Mouse (Mus musculus) right cerebral cortex, adult 18-20 months (tissue): Measurements from ENCODE around the gene Wdr18.

Source experiments
- DNase-seq: peaks from one replicate; pipeline ENCODE4 v3.0.0; 2022; ENCODE audit warnings: mixed read lengths

The Wdr18 gene

GRCm38 (mm10) chr10:79959847-79960601 is at the start of gene Wdr18:
Gene Wdr18, plus strand, starts transcription at chr10:79960152.
- peak; percentile 99 for DNase-seq

- DNase-seq: no peak
These were observed 49.4 kb upstream of the Wdr18 start, which contains the start of gene Gm26602 for GRCm38 (mm10) chr10:79910556-79910955. Gene Gm26602, plus strand, starts transcription at chr10:79910856.

- DNase-seq: no peak
These were observed 47.5 kb upstream of the Wdr18 start for GRCm38 (mm10) chr10:79912412-79912811.

GRCm38 (mm10) chr10:79914131-79914947 is 45.6 kb upstream of the Wdr18 start:
- DNase-seq: no peak

- no peak for DNase-seq
These were observed 44.9 kb upstream of the Wdr18 start for GRCm38 (mm10) chr10:79914948-79915596.

- peak; percentile 66 for DNase-seq
These were observed 43.9 kb upstream of the Wdr18 start for GRCm38 (mm10) chr10:79916081-79916480.

- peak; percentile 87 for DNase-seq
These were observed 43.0 kb upstream of the Wdr18 start, which contains the start of gene Kiss1r for GRCm38 (mm10) chr10:79916808-79917531. Gene Kiss1r, plus strand, starts transcription at chr10:79916971.

- DNase-seq: no peak
These were observed 42.3 kb upstream of the Wdr18 start for GRCm38 (mm10) chr10:79917532-79918100.

GRCm38 (mm10) chr10:79918231-79919078 is 41.5 kb upstream of the Wdr18 start:
- DNase-seq: no peak

- no peak for DNase-seq
These were observed 40.6 kb upstream of the Wdr18 start for GRCm38 (mm10) chr10:79919251-79919849.

- DNase-seq: no peak
These were observed 39.7 kb upstream of the Wdr18 start for GRCm38 (mm10) chr10:79920056-79920890.

GRCm38 (mm10) chr10:79920958-79921535 is 38.9 kb upstream of the Wdr18 start, which contains the start of gene R3hdm4:
Gene R3hdm4, minus strand, starts transcription at chr10:79921208.
- no peak for DNase-seq

GRCm38 (mm10) chr10:79921572-79921971 is 38.4 kb upstream of the Wdr18 start:
- DNase-seq: no peak

GRCm38 (mm10) chr10:79924998-79925784 is 34.8 kb upstream of the Wdr18 start:
- DNase-seq: peak; percentile 91

GRCm38 (mm10) chr10:79925785-79926490 is 34.0 kb upstream of the Wdr18 start:
- DNase-seq: no peak

GRCm38 (mm10) chr10:79926491-79927323 is 33.2 kb upstream of the Wdr18 start, which contains the start of gene Arid3a:
Gene Arid3a, plus strand, starts transcription at chr10:79927043.
- peak; percentile 91 for DNase-seq
